8 mouse cellular contexts compared by ENCODE assay signal in genomic region chr5:115652681-115653575, GRCm38 (mm10). TPM values are rescaled to one million over a fixed set of nuclear protein-coding genes. Genes with fewer than 3 reads are reported as not detected.
A peak's percentile ranks its signal among the peaks of the same experiment; 100 is the strongest.
DNase-seq lines count a peak whose midpoint lies in the region; ATAC-seq lines count a peak whose summit lies in the region.

No protein-coding gene starts in this region.

- H3K9me3 ChIP-seq in hindbrain, embryonic 14.5 days (ENCODE audit: control insufficient read depth, low read length): no peaks in the 10 kb centered on the region

- H3K27ac ChIP-seq in hindbrain, embryonic 14.5 days: peak overlapping the region; percentile 78

- H3K27me3 ChIP-seq in hindbrain, embryonic 14.5 days (ENCODE audit: control insufficient read depth, insufficient read depth, low read length): no peaks in the 10 kb centered on the region

- peak; percentile 99 for ATAC-seq in hindbrain, embryonic 14.5 days (ENCODE audit: low FRiP score)

- H3K36me3 ChIP-seq in hindbrain, embryonic 14.5 days (replicated peaks; ENCODE audit: control insufficient read depth, insufficient read depth): peaks cover 35% of the 10 kb centered on the region

- peak; percentile 100 for DNase-seq in R1 (ENCODE audit: low read depth, low spot score)
- peak; percentile 100 for DNase-seq in cerebellum, postnatal 25 days
- DNase-seq in frontal cortex, postnatal 25 days (ENCODE audit: low spot score in 2 of 2): peak; percentile 100
- peak; percentile 97 for DNase-seq in hindbrain, embryonic 14.5 days (ENCODE audit: low spot score)
- peak; percentile 100 for DNase-seq in layer of hippocampus, postnatal 36 days
- peak; percentile 100 for DNase-seq in lung, postnatal 36 days
- peak; percentile 100 for DNase-seq in retina, postnatal 1 day
- peak; percentile 99 to 100 for DNase-seq in urinary bladder, adult 18-20 months (ENCODE audit: low spot score in 2 of 2)

- peak overlapping the region; percentile 60 for H3K9ac ChIP-seq in hindbrain, embryonic 14.5 days

- WGBS in hindbrain, embryonic 14.5 days: 3% methylated on average over 35 of the region's 35 CpGs

- H3K4me1 ChIP-seq in hindbrain, embryonic 14.5 days (replicated peaks; ENCODE audit: control insufficient read depth, insufficient read depth, low read length): peaks cover 11% of the 10 kb centered on the region

- peak overlapping the region; percentile 34 for H3K4me3 ChIP-seq in hindbrain, embryonic 14.5 days (replicated peaks; ENCODE audit: low read length)

- peak overlapping the region; percentile 66 for H3K4me2 ChIP-seq in hindbrain, embryonic 14.5 days (replicated peaks)

RNA-seq across cellular contexts. Expression of gene Rab35, which starts 21.2 kb away (rescaled TPM):
- 23.3 and 27.7 TPM in 2 replicates for polyA plus RNA-seq in hindbrain, embryonic 14.5 days (2014; fragmentation: Nextera tagmentation; extraction: Ambion mirVana)
- 10 to 100 TPM; 88.7 to 89.0 TPM for total RNA-seq in layer of hippocampus, postnatal 36 days (2021)

Comparison
In these comparisons a context has a peak if more than half of its experiments do, and no peak if none do; other contexts are left out.
1. Peak in every context shown above with its lines: DNase-seq, ATAC-seq, H3K4me3 ChIP-seq and H3K27ac ChIP-seq.